Mouse (Mus musculus): ENCODE results near the gene Tent5b.
"Not testable (repeated sequence)": the region's sequence is repeated elsewhere in the genome, so short reads cannot be mapped to it uniquely, and the experiment has no call there.

Tent5b gene

DNA sequence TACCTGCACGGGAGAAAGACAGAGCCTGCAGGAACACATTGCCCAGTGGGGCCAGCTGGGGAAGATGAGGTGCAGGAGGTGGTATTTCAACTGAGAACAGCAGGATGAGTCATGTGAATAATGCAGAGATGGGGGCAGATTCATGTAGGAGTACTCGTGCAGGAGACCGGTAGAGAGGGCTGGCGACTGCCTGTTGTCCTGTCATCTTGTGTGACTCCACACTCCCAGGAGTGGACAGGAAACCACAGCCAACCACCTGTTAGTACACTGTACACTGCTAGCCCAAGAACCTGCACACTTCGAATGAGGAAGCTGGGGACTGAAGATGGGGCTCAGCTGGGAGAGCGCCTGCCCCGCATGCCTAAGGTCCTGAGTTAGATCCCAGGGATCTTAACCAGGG, 21.6 kb downstream of the Tent5b start:
- no peak for DNase-seq (ENCODE audit: low spot score)

DNA sequence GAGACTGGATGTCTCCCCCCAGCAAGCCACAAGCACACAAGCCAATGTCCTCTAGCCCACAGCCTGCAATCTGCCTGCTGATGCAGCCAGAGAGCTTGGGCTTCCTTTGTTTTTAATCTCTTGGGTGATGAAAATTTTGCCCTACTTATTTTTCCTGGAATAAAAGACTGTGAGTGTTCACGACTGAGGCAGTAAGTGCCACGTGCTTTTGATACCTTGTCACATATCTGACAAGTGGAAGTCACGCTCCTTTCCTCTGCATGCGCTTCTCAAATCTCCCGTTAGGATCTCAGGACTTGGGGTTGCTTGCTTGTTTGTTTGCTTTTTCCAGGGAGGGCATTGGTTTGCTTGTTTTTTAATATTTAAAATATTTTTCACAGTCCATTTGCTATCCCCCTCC, 24.4 kb downstream of the Tent5b start:
- DNase-seq (ENCODE audit: low spot score), result no peak

DNA sequence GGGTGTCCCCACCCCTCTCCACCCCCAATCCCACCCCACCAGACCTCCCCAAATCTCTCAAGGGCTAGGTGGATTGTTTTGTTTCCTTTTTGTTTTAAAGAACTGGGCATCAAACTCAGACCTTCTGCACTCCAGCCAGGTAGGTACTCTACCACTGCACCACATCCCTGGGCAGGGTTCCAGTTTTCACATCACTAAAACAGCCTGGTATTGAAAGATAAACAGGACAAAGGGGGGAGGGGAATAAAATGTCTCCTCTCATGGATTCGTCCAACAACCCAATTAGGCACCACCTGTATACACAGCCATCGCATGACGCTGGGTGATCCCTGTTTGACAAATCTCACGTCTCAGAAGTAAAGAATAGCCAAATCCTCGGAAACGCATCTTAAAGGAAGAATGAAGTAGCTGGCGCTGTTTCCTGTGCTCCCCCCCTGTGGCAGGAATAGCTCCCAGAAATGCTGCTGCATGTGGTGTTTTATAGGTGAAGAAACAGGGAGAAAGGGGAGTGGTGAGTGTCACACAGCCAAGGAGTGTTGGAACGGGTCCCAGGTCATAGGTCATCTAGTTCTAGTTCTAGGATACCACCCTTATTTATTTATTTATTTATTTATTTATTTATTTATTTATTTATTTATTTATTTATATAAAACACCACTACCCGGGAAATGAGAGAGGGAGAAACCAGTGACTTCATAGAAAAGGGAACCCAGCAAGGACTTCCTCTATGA, 25.0 kb downstream of the Tent5b start:
- DNase-seq (ENCODE audit: low spot score), result no peak

DNA sequence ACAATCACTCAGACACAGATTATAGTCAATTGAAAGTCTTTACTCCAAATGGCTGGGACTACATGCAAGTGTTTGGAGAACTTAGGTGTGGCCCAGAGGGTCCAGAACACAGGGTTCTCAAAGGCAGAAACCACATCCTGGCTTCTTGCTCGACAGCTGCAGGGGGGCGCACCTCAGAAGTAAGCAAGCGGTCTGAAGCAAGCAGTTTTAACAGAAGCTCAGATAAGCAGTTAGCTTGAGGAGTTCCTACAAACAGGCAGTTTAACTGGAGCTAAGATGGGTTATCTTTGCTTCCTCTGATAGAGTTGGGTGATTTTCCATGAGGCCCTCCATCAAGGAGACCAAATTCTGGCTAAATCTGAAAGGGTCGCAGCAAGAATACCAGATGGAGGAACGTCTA, 26.6 kb downstream of the Tent5b start:
- DNase-seq (ENCODE audit: low spot score), result no peak

DNA sequence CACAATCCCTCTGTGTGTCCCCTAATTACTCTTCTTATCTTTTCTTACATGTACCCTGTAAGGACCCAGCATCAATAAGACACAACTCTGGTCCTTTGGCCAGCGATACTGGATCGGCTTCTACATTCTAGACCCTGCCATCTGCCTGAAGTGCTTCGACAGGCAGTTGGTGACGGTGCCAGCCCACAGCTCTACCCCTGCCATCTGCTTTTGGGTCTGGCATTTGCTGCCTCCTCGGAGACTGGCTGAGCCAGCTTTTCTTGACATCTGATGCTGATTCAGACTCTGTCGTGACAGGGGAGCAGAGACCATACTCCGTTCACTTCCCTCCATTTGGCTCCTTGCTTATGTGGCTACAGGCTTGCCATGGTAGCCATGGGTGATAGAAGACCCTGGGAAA, 29.1 kb downstream of the Tent5b start:
- DNase-seq (ENCODE audit: low spot score), result no peak

DNA sequence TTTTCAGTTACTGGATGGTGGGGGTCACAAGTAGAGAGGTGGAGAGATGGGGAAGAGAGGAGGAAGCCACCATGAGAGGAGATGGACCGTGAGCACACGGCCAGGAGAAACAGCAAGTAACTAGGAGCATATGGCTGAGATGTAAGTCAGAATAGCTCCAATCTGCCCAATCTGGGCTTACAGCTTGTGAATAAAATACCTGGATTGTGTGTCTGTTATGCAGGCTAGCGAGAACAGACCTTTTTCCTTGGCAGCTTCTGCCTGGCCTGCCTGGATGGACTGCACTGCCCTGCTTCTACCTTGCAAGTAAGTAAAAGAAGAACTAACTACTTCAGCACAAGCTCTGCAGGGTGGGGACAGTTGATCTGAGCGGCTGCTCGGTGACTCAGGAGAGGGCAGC, 31.1 kb downstream of the Tent5b start:
- no peak for DNase-seq (ENCODE audit: low spot score)

DNA sequence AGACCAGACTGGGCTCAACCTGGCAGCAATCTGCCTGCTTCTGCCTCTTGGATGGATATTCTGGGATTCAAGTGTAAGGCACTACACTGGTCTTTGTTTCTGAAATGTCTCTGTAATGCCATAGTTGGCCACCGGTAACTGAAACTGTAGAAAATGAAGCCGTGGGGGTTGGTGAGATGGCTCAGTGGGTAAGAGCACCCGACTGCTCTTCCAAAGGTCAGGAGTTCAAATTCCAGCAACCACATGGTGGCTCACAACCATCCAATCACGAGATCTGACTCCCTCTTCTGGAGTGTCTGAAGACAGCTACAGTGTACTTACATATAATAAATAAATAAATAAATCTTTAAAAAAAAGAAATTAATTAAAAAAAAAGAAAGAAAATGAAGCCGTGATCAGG, 32.6 kb downstream of the Tent5b start:
- DNase-seq (ENCODE audit: low spot score), result not testable (repeated sequence)

DNA sequence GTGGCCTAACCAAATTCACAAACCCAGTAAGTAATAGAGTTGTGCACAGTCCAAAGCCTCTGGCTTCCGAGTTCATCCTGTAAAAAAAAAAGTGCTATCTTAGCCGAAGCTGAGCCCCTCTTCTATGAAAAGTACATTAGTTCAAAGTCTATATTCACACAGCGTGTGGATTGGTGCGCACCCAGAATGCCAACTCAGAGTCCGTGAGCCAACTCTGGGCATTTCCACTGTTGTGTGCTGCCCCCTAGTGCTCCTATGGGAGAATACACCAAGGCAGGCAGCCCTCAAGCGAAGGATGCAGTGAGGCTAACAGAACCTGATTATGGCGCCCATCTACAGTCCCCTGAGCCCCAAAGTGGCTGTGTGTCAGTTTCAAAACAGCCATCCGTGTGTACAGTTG, 33.0 kb downstream of the Tent5b start:
- no peak for DNase-seq (ENCODE audit: low spot score)

DNA sequence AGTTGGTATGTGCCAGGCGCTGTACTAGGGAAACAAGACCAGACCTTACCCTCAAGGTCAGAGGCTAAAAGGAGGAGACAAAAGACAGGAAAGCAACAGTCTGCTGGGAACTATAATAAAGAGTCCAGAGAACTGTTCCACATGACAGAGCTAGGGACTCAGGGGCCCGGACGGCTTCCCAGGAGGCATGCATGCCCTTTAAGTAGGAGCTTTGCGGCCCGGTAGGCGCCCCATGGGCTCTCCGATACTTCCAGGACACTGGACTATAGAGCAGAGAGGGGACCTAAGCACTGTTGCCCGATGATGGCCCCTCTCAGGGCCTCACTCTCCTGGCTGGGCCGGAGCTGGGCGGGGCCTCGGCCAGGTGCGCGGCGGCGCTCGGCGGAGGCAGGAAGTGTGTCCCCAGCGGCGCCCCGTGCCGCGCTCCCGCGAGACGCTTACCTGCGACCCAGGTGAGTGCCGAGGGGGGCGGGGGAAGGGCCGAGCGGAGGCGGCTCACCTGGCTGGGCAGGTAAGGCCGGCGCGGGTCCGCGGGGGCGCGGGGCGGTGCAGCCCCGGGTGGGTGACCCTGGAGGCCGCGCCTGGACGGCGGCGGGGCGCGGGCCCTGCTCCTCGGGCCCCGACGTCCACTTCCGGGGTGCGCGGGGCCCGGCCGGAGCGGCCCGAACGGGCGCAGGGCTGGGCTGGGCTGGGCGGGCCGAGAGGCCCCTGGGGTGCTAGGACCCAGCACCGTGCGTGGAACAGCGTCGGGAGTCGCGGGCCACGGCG, 38.9 kb downstream of the Tent5b start, which contains the start of gene Kdf1:
Gene Kdf1, plus strand, starts transcription at position 363 of the 768 bp plus-strand sequence.
- DNase-seq (ENCODE audit: low spot score), result no peak

DNA sequence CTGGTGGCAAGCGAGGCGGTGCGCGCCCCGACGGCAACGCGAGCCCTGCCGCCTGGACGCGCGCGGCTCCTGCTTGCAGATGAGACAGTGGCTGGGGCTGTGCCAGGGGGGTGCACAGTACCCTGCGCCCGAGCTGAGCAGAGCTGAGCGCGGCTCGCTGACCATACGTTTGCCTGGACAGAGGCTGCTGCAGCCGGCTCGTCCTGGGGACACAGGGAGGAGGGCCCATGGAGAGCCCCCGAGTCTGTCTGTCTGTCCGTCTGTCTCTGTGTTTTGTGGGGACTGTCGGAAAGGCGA, 39.4 kb downstream of the Tent5b start:
- DNase-seq (ENCODE audit: low spot score), result no peak

DNA sequence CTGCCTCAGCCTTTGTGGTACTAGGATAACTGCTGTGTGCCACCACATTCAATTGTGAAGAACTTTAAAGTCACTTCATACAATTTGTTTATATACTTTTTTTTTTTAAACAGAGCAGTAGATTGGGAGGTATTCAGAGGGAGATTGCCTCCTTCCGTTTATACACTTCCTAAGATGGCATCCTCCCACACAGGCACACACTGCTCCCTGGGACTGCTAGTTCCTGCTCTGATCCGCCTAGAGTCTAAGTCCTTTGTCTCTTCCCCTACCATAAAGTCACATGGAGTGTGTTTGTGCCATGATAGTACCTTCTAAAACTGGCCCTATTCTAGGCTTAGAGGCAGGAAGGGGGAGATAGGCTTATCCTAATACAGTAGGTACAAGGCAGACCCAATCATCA, 41.6 kb downstream of the Tent5b start:
- DNase-seq (ENCODE audit: low spot score), result no peak

DNA sequence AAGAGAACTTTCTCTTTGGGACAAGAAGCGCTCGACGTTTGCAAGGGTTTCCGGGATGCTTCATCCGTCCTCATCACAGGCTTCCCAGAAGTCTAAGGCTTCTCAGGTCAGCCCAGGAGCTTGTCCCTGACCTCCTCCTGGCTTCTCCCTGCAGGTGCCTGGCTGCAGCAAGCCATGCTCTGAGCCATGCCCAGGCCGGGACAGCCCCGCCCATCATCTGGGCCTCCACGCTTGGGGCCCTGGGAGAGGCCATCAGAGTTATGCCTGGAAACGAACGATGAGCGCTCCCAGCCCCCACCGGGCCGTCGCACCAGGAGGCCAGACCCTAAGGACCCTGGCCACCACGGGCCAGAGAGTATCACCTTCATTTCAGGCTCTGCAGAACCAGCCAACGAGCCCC, 47.9 kb downstream of the Tent5b start:
- no peak for DNase-seq (ENCODE audit: low spot score)

DNA sequence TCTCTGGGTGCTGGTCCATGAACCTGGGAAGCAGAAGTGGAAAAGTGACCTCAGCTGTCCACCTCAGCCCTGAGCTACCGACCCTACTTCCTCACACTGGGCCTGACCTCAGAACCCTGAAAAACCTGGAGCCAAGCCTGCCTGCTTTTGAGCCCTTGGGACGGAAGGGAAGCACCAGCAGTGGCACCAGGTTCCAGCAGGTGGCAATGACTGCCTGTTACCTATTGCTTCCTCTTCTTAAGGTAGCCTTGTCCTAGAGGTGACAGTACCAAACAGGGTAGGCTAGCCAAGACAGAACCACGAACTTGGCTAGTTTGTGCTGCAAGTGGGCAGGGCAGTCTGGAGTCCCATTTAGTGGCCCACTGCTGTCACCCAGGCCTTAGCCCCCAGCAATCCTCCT, 52.8 kb downstream of the Tent5b start:
- no peak for DNase-seq (ENCODE audit: low spot score)

DNA sequence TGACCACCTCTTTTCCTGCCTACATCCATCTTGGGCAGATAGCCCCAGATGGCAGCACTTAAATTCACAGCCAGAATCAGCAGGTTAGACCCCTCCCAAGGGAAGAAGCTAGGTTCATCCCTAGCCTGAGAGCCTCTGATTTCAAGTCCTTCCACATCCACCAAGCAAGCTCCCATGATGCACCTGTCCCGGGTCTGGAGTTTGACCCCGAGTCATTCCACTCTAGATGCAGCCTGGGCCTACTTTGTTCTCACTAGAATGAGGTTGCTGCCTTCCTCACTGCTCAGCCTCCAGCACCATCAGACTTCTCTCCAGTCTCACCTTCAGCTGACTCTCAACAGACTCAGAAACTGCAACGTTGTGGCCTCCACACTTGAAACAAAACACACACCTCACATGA, 56.1 kb downstream of the Tent5b start:
- no peak for DNase-seq (ENCODE audit: low spot score)

DNA sequence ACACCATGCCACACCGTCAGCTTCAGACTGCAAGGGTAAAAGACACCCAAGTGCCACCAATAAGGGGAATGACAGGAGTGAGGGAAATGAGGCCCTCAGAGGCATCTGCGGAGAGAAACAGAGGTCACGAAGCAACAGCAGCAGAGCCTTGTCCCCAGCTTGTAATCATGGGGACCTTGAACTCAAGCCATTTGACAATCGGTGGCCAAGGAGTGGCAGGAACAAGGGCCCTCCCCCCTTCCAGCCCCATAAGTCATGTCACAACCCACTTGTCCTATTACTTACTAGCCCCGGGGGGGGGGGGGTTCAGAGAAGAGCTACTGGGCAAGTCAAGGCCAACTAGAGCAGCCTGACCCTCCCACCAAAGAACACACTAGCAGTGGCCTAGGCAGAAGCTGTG, 56.7 kb downstream of the Tent5b start:
- DNase-seq (ENCODE audit: low spot score), result no peak

Measured in left cerebral cortex, adult 11 months (tissue).